Mouse (Mus musculus): ENCODE data around the gene Paxx.
A peak's percentile ranks its signal among the peaks of the same experiment; 100 is the strongest.

The Paxx gene

GRCm38 (mm10) chr2:25460551-25461309 lies at the start of gene Paxx:
Gene Paxx (minus strand): TSS chr2:25461094.
- DNase-seq (ENCODE audit: low read depth, low spot score): peak; percentile 99

- no peak for DNase-seq (ENCODE audit: low read depth, low spot score)
These were observed 49.0 kb upstream of the Paxx start for GRCm38 (mm10) chr2:25509912-25510311.

- peak; percentile 81 for DNase-seq (ENCODE audit: low read depth, low spot score)
These were observed 46.1 kb upstream of the Paxx start for GRCm38 (mm10) chr2:25506964-25507363.

- no peak for DNase-seq (ENCODE audit: low read depth, low spot score)
These were observed 45.0 kb upstream of the Paxx start for GRCm38 (mm10) chr2:25505860-25506259.

GRCm38 (mm10) chr2:25505000-25505399 lies 44.1 kb upstream of the Paxx start:
- DNase-seq (ENCODE audit: low read depth, low spot score): no peak

- no peak for DNase-seq (ENCODE audit: low read depth, low spot score)
These were observed 43.6 kb upstream of the Paxx start for GRCm38 (mm10) chr2:25504538-25504937.

- DNase-seq (ENCODE audit: low read depth, low spot score): no peak
These were observed 41.8 kb upstream of the Paxx start for GRCm38 (mm10) chr2:25502726-25503125.

- peak; percentile 39 for DNase-seq (ENCODE audit: low read depth, low spot score)
These were observed 40.9 kb upstream of the Paxx start, which contains the start of gene C8g for GRCm38 (mm10) chr2:25501593-25502486. Gene C8g (minus strand): TSS chr2:25501719.

GRCm38 (mm10) chr2:25500576-25501405 lies 39.9 kb upstream of the Paxx start, which contains the start of gene Fbxw5:
Gene Fbxw5 (plus strand): TSS chr2:25500750.
- peak; percentile 94 for DNase-seq (ENCODE audit: low read depth, low spot score)

- no peak for DNase-seq (ENCODE audit: low read depth, low spot score)
These were observed 39.2 kb upstream of the Paxx start for GRCm38 (mm10) chr2:25500071-25500575.

- no peak for DNase-seq (ENCODE audit: low read depth, low spot score)
These were observed 38.0 kb upstream of the Paxx start for GRCm38 (mm10) chr2:25498622-25499478.

- no peak for DNase-seq (ENCODE audit: low read depth, low spot score)
These were observed 37.1 kb upstream of the Paxx start for GRCm38 (mm10) chr2:25497846-25498575.

- peak; percentile 67 for DNase-seq (ENCODE audit: low read depth, low spot score)
These were observed 35.6 kb upstream of the Paxx start for GRCm38 (mm10) chr2:25496462-25496861.

GRCm38 (mm10) chr2:25493476-25493961 lies 32.6 kb upstream of the Paxx start, which contains the start of gene Lcn12:
Gene Lcn12 (minus strand): TSS chr2:25493911.
- DNase-seq (ENCODE audit: low read depth, low spot score): no peak

- DNase-seq (ENCODE audit: low read depth, low spot score): no peak
These were observed 32.1 kb upstream of the Paxx start for GRCm38 (mm10) chr2:25492988-25493387.

- DNase-seq (ENCODE audit: low read depth, low spot score): no peak
These were observed 27.8 kb upstream of the Paxx start for GRCm38 (mm10) chr2:25488671-25489068.

- no peak for DNase-seq (ENCODE audit: low read depth, low spot score)
These were observed 27.2 kb upstream of the Paxx start for GRCm38 (mm10) chr2:25487965-25488670.

- no peak for DNase-seq (ENCODE audit: low read depth, low spot score)
These were observed 24.2 kb upstream of the Paxx start for GRCm38 (mm10) chr2:25484901-25485647.
